Mouse (Mus musculus) hindbrain, embryonic 14.5 days (tissue): ENCODE data around the gene Hoxd12. TPM values are rescaled to one million over a fixed set of nuclear protein-coding genes. Genes with fewer than 3 reads are reported as not detected.

ENCODE experiments used
- ATAC-seq: fragments of 200-750 bp; cut with Nextera tagmentation; 2 replicates; pipeline ENCODE4 v1.8.0; 2017; ENCODE audit warnings: moderate number of reproducible peaks, mild to moderate bottlenecking, moderate TSS enrichment, moderate library complexity; ENCODE audit not compliant: low FRiP score
- DNase-seq: peaks from one replicate; pipeline ENCODE4 v3.0.0-alpha.2; 2015; ENCODE audit warnings: low spot score
- H3K27ac ChIP-seq: fragments of 300-500 bp; sonication (generic); 2 replicates; pipeline ENCODE4 v1.5.1; 2014; ENCODE audit warnings: mild to moderate bottlenecking, moderate library complexity
- H3K27me3 ChIP-seq: fragments of 300-500 bp; sonication (generic); 2 replicates; pipeline ENCODE4 v1.6.1; 2014; ENCODE audit warnings: mild to moderate bottlenecking, low read length, mixed read lengths; ENCODE audit not compliant: control insufficient read depth, insufficient read depth
- H3K36me3 ChIP-seq: fragments of 300-500 bp; sonication (generic); replicated peaks from 2 replicates; pipeline ENCODE4 v1.6.1; 2014; ENCODE audit not compliant: control insufficient read depth, insufficient read depth
- H3K4me1 ChIP-seq: fragments of 300-500 bp; sonication (generic); replicated peaks from 2 replicates; pipeline ENCODE4 v1.6.1; 2014; ENCODE audit warnings: antibody characterized with exemption, low read length, mixed read lengths; ENCODE audit not compliant: control insufficient read depth, insufficient read depth
- H3K4me2 ChIP-seq: fragments of 300-500 bp; sonication (generic); replicated peaks from 2 replicates; pipeline ENCODE4 v1.6.1; 2014; ENCODE audit warnings: mild to moderate bottlenecking, moderate library complexity
- H3K4me3 ChIP-seq: fragments of 300-500 bp; sonication (generic); replicated peaks from 2 replicates; pipeline ENCODE4 v1.5.1; 2014; ENCODE audit warnings: mild to moderate bottlenecking, low read length
- H3K9ac ChIP-seq: fragments of 300-500 bp; sonication (generic); 2 replicates; pipeline ENCODE4 v1.6.1; 2014
- H3K9me3 ChIP-seq: fragments of 300-500 bp; sonication (generic); 2 replicates; pipeline ENCODE4 v1.6.1; 2016; ENCODE audit warnings: low read length; ENCODE audit not compliant: control insufficient read depth
- WGBS: fragments of 180-500 bp; shearing (Covaris S2); extraction: QIAGEN DNeasy Blood & Tissue Kit; methylation state at CpG from one replicate; pipeline ENCODE4 v1.1.7; 2014; 5-methylcytosine and 5-hydroxymethylcytosine counted together
- polyA plus RNA-seq: library from polyadenylated mRNA; unstranded; fragments of >200 nt; fragmentation: Nextera tagmentation; extraction: Ambion mirVana; gene quantifications from 2 replicates; pipeline ENCODE4 v1.2.1, GENCODE M21; 2014

Gene Hoxd12
- polyA plus RNA-seq, 1 experiment from 2014 or later: not detected

DNA sequence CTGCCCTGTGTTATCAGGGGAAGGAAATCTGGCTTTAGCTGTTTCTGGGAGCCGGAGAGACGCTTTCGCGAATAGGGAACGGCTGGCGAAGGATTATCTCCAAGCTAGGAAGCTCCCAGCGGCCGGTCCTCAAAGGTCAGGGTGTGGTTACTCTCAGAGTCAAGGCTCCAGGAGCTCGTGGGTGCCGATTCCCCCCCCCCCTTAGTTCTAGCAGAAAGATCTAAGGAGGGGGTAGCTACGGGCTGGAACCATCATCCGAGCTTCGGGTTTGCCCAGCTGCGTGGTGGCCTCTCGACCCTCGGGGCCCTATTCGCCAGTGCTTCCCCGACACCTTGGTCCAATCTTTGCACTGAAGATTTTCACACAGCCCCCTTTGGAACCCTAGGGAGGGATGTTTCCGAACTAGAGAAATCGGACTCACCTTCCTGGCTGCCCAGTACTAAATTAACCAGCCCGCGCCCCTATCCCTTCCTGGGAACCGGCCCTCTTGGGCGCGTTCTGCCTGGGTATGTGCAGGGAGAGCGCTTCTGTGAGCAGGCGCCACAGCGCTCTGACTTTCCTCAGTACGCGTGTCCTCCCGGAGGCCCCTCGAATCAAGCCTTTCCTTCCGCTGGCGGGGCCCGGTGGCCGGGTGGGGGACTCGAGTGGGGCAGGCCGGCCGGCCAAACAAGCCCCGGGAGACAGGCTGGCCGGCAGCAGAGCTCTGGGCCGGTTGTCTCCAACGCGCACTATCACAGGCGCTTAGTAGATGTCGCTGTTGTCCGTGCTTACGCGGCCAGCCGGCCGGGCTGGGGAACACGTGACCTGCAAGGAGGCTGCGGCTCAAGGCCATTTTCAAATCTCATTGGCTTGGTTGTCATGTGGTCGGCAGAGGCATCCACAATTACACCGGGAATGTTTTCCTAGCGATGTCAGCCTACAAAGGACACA is 16.5 kb downstream of the Hoxd12 start, which contains the start of gene Hoxd10:
TSS of gene Hoxd10 (plus strand) at position 903 of the 930 bp plus-strand sequence.
- Histone ChIP-seq H3K36me3 (no peaks in the 10 kb centered on the region), H3K9ac (no peak within 1 kb of the TSS), H3K4me3 (no peak within 1 kb of the TSS), H3K4me1 (0 out of 2 replicates have a peak, but pooled peaks cover 5% of the 10 kb centered on the region), H3K27ac (no peak within 1 kb of the TSS), H3K27me3 (peaks cover 99% of the 10 kb centered on the region), H3K4me2 (no peak within 1 kb of the TSS), H3K9me3 (peaks cover 3% of the 10 kb centered on the region; the same call in 1 of the 2 replicates)
- ATAC-seq (no peak), DNase-seq (no peak)
- 1% methylated on average over 56 of the region's 56 CpGs for WGBS

DNA sequence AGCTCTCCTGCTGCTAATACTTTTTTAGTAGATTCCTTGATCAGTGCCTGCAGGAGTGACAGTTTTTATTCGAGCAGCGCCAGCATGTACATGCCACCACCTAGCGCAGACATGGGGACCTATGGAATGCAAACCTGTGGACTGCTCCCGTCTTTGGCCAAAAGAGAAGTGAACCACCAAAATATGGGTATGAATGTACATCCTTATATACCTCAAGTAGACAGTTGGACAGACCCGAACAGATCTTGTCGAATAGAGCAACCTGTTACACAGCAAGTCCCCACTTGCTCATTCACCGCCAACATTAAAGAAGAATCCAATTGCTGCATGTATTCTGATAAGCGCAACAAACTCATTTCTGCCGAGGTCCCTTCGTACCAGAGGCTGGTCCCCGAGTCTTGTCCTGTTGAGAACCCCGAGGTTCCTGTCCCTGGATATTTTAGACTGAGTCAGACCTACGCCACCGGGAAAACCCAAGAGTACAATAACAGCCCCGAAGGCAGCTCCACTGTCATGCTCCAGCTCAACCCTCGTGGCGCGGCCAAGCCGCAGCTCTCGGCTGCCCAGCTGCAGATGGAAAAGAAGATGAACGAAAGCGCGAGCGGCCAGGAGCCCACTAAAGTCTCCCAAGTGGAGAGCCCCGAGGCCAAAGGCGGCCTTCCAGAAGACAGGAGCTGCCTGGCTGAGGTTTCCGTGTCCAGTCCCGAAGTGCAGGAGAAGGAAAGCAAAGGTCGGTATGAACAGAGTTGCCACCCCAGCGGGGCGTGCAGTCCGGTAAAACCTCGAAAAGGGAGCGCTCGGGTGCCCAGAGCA is 17.4 kb downstream of the Hoxd12 start:
- Histone ChIP-seq H3K9me3 (peaks cover 3% of the 10 kb centered on the region; the same call in 1 of the 2 replicates), H3K27me3 (peaks cover 99% of the 10 kb centered on the region), H3K9ac (no peak overlapping the region), H3K4me1 (0 out of 2 replicates have a peak, but pooled peaks cover 5% of the 10 kb centered on the region), H3K4me3 (no peak overlapping the region), H3K4me2 (no peak overlapping the region), H3K27ac (no peak overlapping the region), H3K36me3 (no peaks in the 10 kb centered on the region)
- ATAC-seq (no peak), DNase-seq (no peak)
- WGBS: 4% methylated on average over 35 of the region's 35 CpGs

DNA sequence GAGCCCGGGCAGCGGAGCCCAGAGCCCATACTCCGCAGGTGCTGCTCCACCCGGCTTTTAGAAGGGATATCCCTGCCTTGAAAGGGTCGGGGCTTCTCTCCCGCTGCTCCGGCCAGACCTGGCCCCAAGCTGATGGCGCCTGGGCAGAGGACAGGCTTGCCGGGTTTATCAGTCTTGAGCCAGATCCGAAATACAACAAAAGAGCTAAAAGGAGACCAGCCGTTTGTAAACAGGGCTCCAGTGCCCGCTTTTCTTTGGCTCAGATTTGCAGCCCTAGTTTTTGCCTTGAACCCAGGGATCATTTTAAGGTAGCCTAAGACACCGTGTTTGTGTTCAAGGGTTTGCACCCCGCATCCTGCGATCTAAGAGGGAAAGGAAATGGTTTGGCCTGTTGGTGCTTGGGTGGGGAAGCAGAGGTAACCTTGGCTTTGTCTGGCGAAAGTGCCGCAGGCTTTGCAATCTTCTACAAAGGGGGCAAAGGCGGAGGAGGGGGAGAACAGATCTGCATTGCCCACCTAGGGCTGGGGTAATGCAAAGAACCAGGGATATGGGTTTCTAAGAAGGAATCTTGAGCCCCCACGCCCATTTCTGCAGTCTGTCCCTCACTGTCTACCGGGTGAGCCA is 18.1 kb downstream of the Hoxd12 start:
- H3K9me3 ChIP-seq: peaks cover 3% of the 10 kb centered on the region; the same call in 1 of the 2 replicates
- no peaks in the 10 kb centered on the region for H3K36me3 ChIP-seq
- H3K4me1 ChIP-seq: 0 out of 2 replicates have a peak, but pooled peaks cover 8% of the 10 kb centered on the region
- no peak overlapping the region for H3K4me2 ChIP-seq
- H3K4me3 ChIP-seq: no peak overlapping the region
- ATAC-seq (no peak), DNase-seq (no peak)
- WGBS: 2% methylated on average over 20 of the region's 20 CpGs
- H3K27ac ChIP-seq: no peak overlapping the region
- H3K9ac ChIP-seq: no peak overlapping the region
- H3K27me3 ChIP-seq: peaks cover 99% of the 10 kb centered on the region

GRCm38 (mm10) chr2:74693432-74693827 is 18.6 kb downstream of the Hoxd12 start:
- H3K4me1 ChIP-seq: 0 out of 2 replicates have a peak, but pooled peaks cover 10% of the 10 kb centered on the region
- H3K27ac ChIP-seq: no peak overlapping the region
- no peak for DNase-seq
- peaks cover 99% of the 10 kb centered on the region for H3K27me3 ChIP-seq
- peaks cover 3% of the 10 kb centered on the region; the same call in 1 of the 2 replicates for H3K9me3 ChIP-seq
- H3K9ac ChIP-seq: no peak overlapping the region
- H3K4me3 ChIP-seq: no peak overlapping the region
- no peak for ATAC-seq
- no peaks in the 10 kb centered on the region for H3K36me3 ChIP-seq
- no peak overlapping the region for H3K4me2 ChIP-seq
- 13% methylated on average over 4 of the region's 4 CpGs for WGBS

GRCm38 (mm10) chr2:74694066-74694465 is 19.3 kb downstream of the Hoxd12 start:
- peaks cover 3% of the 10 kb centered on the region; the same call in 1 of the 2 replicates for H3K9me3 ChIP-seq
- 1% methylated on average over 16 of the region's 16 CpGs for WGBS
- H3K4me2 ChIP-seq: no peak overlapping the region
- H3K27me3 ChIP-seq: peaks cover 95% of the 10 kb centered on the region
- H3K36me3 ChIP-seq: no peaks in the 10 kb centered on the region
- H3K4me3 ChIP-seq: no peak overlapping the region
- H3K4me1 ChIP-seq: 0 out of 2 replicates have a peak, but pooled peaks cover 10% of the 10 kb centered on the region
- H3K9ac ChIP-seq: no peak overlapping the region
- DNase-seq: no peak
- no peak overlapping the region for H3K27ac ChIP-seq
- ATAC-seq: no peak

GRCm38 (mm10) chr2:74695383-74695782 is 20.6 kb downstream of the Hoxd12 start:
- Histone ChIP-seq H3K9ac (no peak overlapping the region), H3K27me3 (peaks cover 92% of the 10 kb centered on the region), H3K36me3 (no peaks in the 10 kb centered on the region), H3K4me3 (no peak overlapping the region), H3K27ac (no peak overlapping the region), H3K4me2 (no peak overlapping the region), H3K4me1 (0 out of 2 replicates have a peak, but pooled peaks cover 10% of the 10 kb centered on the region), H3K9me3 (peaks cover 3% of the 10 kb centered on the region; the same call in 1 of the 2 replicates)
- DNase-seq (no peak), ATAC-seq (no peak)
- WGBS: 6% methylated on average over 1 of the region's 1 CpGs

- H3K4me1 ChIP-seq: 0 out of 2 replicates have a peak, but pooled peaks cover 10% of the 10 kb centered on the region
- under 1% methylated on average over 7 of the region's 7 CpGs for WGBS
- H3K27me3 ChIP-seq: peaks cover 92% of the 10 kb centered on the region
- ATAC-seq (no peak), DNase-seq (no peak)
- no peaks in the 10 kb centered on the region for H3K36me3 ChIP-seq
- H3K9me3 ChIP-seq: peaks cover 3% of the 10 kb centered on the region; the same call in 1 of the 2 replicates
- H3K9ac ChIP-seq: no peak overlapping the region
- H3K4me3 ChIP-seq: no peak overlapping the region
- no peak overlapping the region for H3K4me2 ChIP-seq
- no peak overlapping the region for H3K27ac ChIP-seq
These were observed 21.1 kb downstream of the Hoxd12 start for GRCm38 (mm10) chr2:74695813-74696430.

- Histone ChIP-seq H3K9ac (no peak overlapping the region), H3K27me3 (peaks cover 92% of the 10 kb centered on the region), H3K9me3 (no peaks in the 10 kb centered on the region), H3K27ac (no peak overlapping the region), H3K4me3 (no peak overlapping the region), H3K4me2 (no peak overlapping the region), H3K36me3 (no peaks in the 10 kb centered on the region), H3K4me1 (0 out of 2 replicates have a peak, but pooled peaks cover 7% of the 10 kb centered on the region)
- DNase-seq (no peak), ATAC-seq (no peak)
- WGBS: 2% methylated on average over 34 of the region's 34 CpGs
These were observed 21.9 kb downstream of the Hoxd12 start for GRCm38 (mm10) chr2:74696442-74697335.
